15 mouse cellular contexts compared by ENCODE assay signal in the genomic region with DNA sequence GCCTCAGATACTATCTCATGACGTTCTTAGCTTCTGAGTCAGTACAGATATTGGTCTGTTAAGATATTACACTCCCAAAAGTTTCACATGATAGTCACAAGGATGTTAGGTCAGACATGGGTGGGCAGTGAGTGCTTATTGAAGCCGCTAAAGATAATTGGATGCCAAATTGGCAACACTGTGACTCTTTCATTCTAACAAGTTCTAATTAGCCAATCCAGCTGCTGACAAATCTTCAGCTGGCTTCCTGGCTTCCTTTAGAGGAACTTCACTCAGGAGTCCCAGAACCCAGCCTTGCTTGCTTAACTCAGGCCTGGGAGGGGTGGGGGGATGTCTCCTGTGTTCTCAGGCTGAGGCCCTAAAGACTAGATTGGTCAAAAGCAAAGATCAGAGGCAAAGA. TPM values are rescaled to one million over a fixed set of nuclear protein-coding genes. Genes with fewer than 3 reads are reported as not detected.
DNase-seq lines count a peak whose midpoint lies in the region; ATAC-seq and TF ChIP-seq lines count a peak whose summit lies in the region.
"Had no signal": no experiment of that assay in that cellular context is flagged by ENCODE, and none has a peak within 500 bp of the region (broad histone marks: within the 10 kb centered on the region; RNA-seq: fewer than 3 reads in every experiment).

No protein-coding gene starts in this region.

- no peaks in the 10 kb centered on the region for H3K9me3 ChIP-seq in kidney, embryonic 14.5 days (ENCODE audit: control insufficient read depth, low read length)
- H3K9me3 ChIP-seq: liver, embryonic 13.5 days; neural tube, embryonic 15.5 days; stomach, embryonic 15.5 days had no signal

- TF ChIP-seq CTCF in small intestine, adult 2 months (IDR thresholded peaks at IDR 0.05; ENCODE audit: extremely low read depth, insufficient read length, insufficient replicate concordance, low read depth, low read length), result no peak

- H3K4me3 ChIP-seq in small intestine, adult 2 months (ENCODE audit: low read depth, low read length), result no peak overlapping the region
- no peak overlapping the region for H3K4me3 ChIP-seq in kidney, embryonic 14.5 days (ENCODE audit: low read length)
- H3K4me3 ChIP-seq: erythroblast, embryonic 14.5 days; liver, embryonic 13.5 days; neural tube, embryonic 15.5 days; stomach, embryonic 15.5 days had no signal

- no peak overlapping the region for H3K9ac ChIP-seq in kidney, embryonic 14.5 days (ENCODE audit: low read depth, low read length)
- H3K9ac ChIP-seq: liver, embryonic 13.5 days; neural tube, embryonic 15.5 days; stomach, embryonic 15.5 days had no signal

- H3K27me3 ChIP-seq in small intestine, adult 2 months (ENCODE audit: control insufficient read depth, insufficient read depth, low read length), result no peaks in the 10 kb centered on the region
- H3K27me3 ChIP-seq in kidney, embryonic 14.5 days (ENCODE audit: control insufficient read depth, insufficient read depth, low read length), result no peaks in the 10 kb centered on the region
- H3K27me3 ChIP-seq: liver, embryonic 13.5 days; neural tube, embryonic 15.5 days; stomach, embryonic 15.5 days had no signal

- 67% methylated on average over 2 of the region's 2 CpGs for whole genome bisulfite sequencing in small intestine, adult 2 months
- WGBS in kidney, embryonic 14.5 days, result 63% methylated on average over 2 of the region's 2 CpGs

- no peaks in the 10 kb centered on the region for H3K36me3 ChIP-seq in small intestine, adult 2 months (ENCODE audit: control insufficient read depth, insufficient read depth, low read length)
- no peaks in the 10 kb centered on the region for H3K36me3 ChIP-seq in kidney, embryonic 14.5 days (ENCODE audit: control insufficient read depth, insufficient read depth, low read length)
- H3K36me3 ChIP-seq: liver, embryonic 13.5 days; neural tube, embryonic 15.5 days; stomach, embryonic 15.5 days had no signal

- intact Hi-C loops in heart, postnatal 25 days (cut with DNase I), result no loop called here

- peak; percentile 46 for DNase-seq in urinary bladder, postnatal 14 days (ENCODE audit: low spot score)
- no peak for DNase-seq in urinary bladder, postnatal 36 days (ENCODE audit: low spot score in 2 of 2)
- peak; percentile 50 for DNase-seq in heart, postnatal 25 days (ENCODE audit: low spot score)
- no peak for DNase-seq in thymus, postnatal 10 days (ENCODE audit: low spot score in 2 of 2)
- DNase-seq: kidney, adult 8-10 months; liver, embryonic 13.5 days; midbrain, embryonic 14.5 days; right cerebral cortex, postnatal 14 days had no signal

- H3K4me1 ChIP-seq in small intestine, adult 2 months (ENCODE audit: control insufficient read depth, insufficient read depth, insufficient read length, low read length), result peaks cover 2% of the 10 kb centered on the region; the same call in 1 of the 2 replicates
- no peaks in the 10 kb centered on the region for H3K4me1 ChIP-seq in kidney, embryonic 14.5 days (ENCODE audit: control insufficient read depth, insufficient read depth, low read length)
- H3K4me1 ChIP-seq: neural tube, embryonic 15.5 days; stomach, embryonic 15.5 days had no signal

- no peak for TF ChIP-seq POLR2A in small intestine, adult 2 months (IDR thresholded peaks at IDR 0.05; ENCODE audit: low read depth, low read length)

- no peak overlapping the region for H3K4me2 ChIP-seq in kidney, embryonic 14.5 days (replicated peaks; ENCODE audit: low read depth, low read length)
- H3K4me2 ChIP-seq: liver, embryonic 13.5 days; neural tube, embryonic 15.5 days; stomach, embryonic 15.5 days had no signal

- H3K27ac ChIP-seq in small intestine, adult 2 months (ENCODE audit: insufficient read depth, low read depth, low read length), result peak overlapping the region; percentile 18; the same call in 1 of the 2 replicates
- no peak overlapping the region for H3K27ac ChIP-seq in kidney, embryonic 14.5 days (ENCODE audit: low read depth, low read length)
- H3K27ac ChIP-seq: liver, embryonic 13.5 days; neural tube, embryonic 15.5 days; stomach, embryonic 15.5 days had no signal

- peak; percentile 48 for ATAC-seq in common myeloid progenitor, adult 5-6 weeks (replicated peaks; ENCODE audit: low read depth, poor library complexity, severe bottlenecking)
- ATAC-seq in cerebellum, adult (ENCODE audit: insufficient number of reproducible peaks, low FRiP score, low TSS enrichment), result no peak
- ATAC-seq in kidney, embryonic 14.5 days (ENCODE audit: low FRiP score, low TSS enrichment), result no peak

RNA-seq across cellular contexts. Expression of a gene that starts 9.5 kb away (rescaled TPM):
- total RNA-seq in common myeloid progenitor, adult 5-6 weeks (2017), result 1.7 and 5.8 TPM in 2 replicates
- 10 to 100 TPM; 12.7 to 14.6 TPM for total RNA-seq in heart, postnatal 25 days (2021)
- 24.8 and 84.7 TPM in 2 replicates for polyA plus RNA-seq in small intestine, adult 2 months (2012; rRNA removed)
- polyA plus RNA-seq in kidney, embryonic 14.5 days (2014; fragmentation: Nextera tagmentation; extraction: Ambion mirVana), result 12.2 and 13.1 TPM in 2 replicates

Comparison
In these comparisons a context has a peak if more than half of its experiments do, and no peak if none do; other contexts are left out.
1. DNase-seq: peak in urinary bladder, postnatal 14 days (single experiment) and heart, postnatal 25 days (single experiment); none in urinary bladder, postnatal 36 days (0 of 2) and thymus, postnatal 10 days (0 of 2).